Mouse (Mus musculus): ENCODE measurements at regions not wholly inside any gene's neighbourhood (a gene's known extent, or its start where the extent isn't known, plus 50 kb on each side); places are given as distances from the start of the nearest gene placed in this dataset.

DNA sequence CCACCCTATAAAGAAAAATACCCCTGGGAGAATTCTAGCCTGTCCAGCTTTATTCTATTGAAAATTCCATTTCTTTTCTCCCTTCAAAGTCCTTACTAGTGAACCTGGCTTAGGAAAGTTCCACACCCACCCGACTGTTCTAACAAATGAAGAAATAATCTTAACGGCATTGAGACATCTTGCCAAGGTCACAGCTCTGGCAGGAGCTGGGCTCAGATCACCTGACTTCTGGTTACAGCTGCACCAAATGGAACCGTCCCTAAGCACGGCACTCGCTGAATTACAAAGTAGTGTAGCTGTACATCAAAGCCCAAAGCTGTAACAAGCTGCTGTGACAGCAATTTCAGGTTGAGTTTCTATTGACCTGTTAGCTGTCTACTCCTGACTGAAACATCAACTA, 74.2 kb upstream of the Gm6657 start:
- TF ChIP-seq CTCF (IDR thresholded peaks at IDR 0.05; ENCODE audit: borderline replicate concordance, insufficient read depth, low read length) (no peak), POLR2A (IDR thresholded peaks at IDR 0.05; ENCODE audit: low read depth, low read length) (no peak)
